Comparison of ENCODE assay signal across 8 mouse cellular contexts in genomic region chr6:101377935-101378609, GRCm38 (mm10). TPM values are rescaled to one million over a fixed set of nuclear protein-coding genes. Genes with fewer than 3 reads are reported as not detected.
DNase-seq lines count a peak whose midpoint lies in the region; ATAC-seq and TF ChIP-seq lines count a peak whose summit lies in the region.

No protein-coding gene starts in this region.

- peak overlapping the region; percentile 60 for H3K27ac ChIP-seq in hindbrain, embryonic 15.5 days (replicated peaks)
- peak overlapping the region; percentile 89 for H3K27ac ChIP-seq in midbrain, embryonic 10.5 days (replicated peaks)
- H3K27ac ChIP-seq in stomach, embryonic 15.5 days = peak overlapping the region; percentile 95

- H3K27me3 ChIP-seq in hindbrain, embryonic 15.5 days = peaks cover 15% of the 10 kb centered on the region
- peaks cover 73% of the 10 kb centered on the region for H3K27me3 ChIP-seq in midbrain, embryonic 10.5 days (ENCODE audit: low read depth, poor library complexity, severe bottlenecking)
- H3K27me3 ChIP-seq in stomach, embryonic 15.5 days (replicated peaks) = no peaks in the 10 kb centered on the region

- peak; percentile 73 for DNase-seq in ES-CJ7 (ENCODE audit: low read depth, low spot score)
- peak; percentile 91 for DNase-seq in brain, embryonic 14.5 days (ENCODE audit: low read depth)
- DNase-seq in gastrocnemius, adult 8-10 months (ENCODE audit: low spot score in 2 of 2) = peak; percentile 55 to 60
- peak; percentile 65 to 75 for DNase-seq in left cerebral cortex, postnatal 36 days (ENCODE audit: low spot score in 2 of 2)
- DNase-seq in midbrain, embryonic 10.5 days (ENCODE audit: low spot score) = no peak

- peak overlapping the region; percentile 98 for H3K4me2 ChIP-seq in hindbrain, embryonic 15.5 days
- H3K4me2 ChIP-seq in stomach, embryonic 15.5 days = peak overlapping the region; percentile 90

- H3K36me3 ChIP-seq in hindbrain, embryonic 15.5 days = no peaks in the 10 kb centered on the region
- H3K36me3 ChIP-seq in midbrain, embryonic 10.5 days = no peaks in the 10 kb centered on the region
- H3K36me3 ChIP-seq in stomach, embryonic 15.5 days = no peaks in the 10 kb centered on the region

- peak overlapping the region; percentile 48 for H3K4me3 ChIP-seq in hindbrain, embryonic 15.5 days
- peak overlapping the region; percentile 70 for H3K4me3 ChIP-seq in midbrain, embryonic 10.5 days
- peak overlapping the region; percentile 71 for H3K4me3 ChIP-seq in stomach, embryonic 15.5 days (replicated peaks)

- H3K9ac ChIP-seq in hindbrain, embryonic 15.5 days = peak overlapping the region; percentile 36
- peak overlapping the region; percentile 7; the same call in 1 of the 2 replicates for H3K9ac ChIP-seq in stomach, embryonic 15.5 days

- 0 out of 2 replicates have a peak, but pooled peaks have one; percentile 32 for TF ChIP-seq POLR2A in brain, embryonic 14.5 days (IDR thresholded peaks at IDR 0.05; ENCODE audit: borderline replicate concordance, extremely low read depth, insufficient read depth, insufficient read length, poor library complexity, severe bottlenecking)

- no peaks in the 10 kb centered on the region for H3K9me3 ChIP-seq in hindbrain, embryonic 15.5 days
- H3K9me3 ChIP-seq in midbrain, embryonic 10.5 days (replicated peaks) = no peaks in the 10 kb centered on the region
- no peaks in the 10 kb centered on the region for H3K9me3 ChIP-seq in stomach, embryonic 15.5 days

- ATAC-seq in hindbrain, embryonic 15.5 days (ENCODE audit: low FRiP score, low read depth) = peak; percentile 86
- peak; percentile 80 for ATAC-seq in stomach, embryonic 15.5 days (ENCODE audit: insufficient read depth, low FRiP score, low read depth)
- no peak for ATAC-seq in CD4-positive, CD25-positive, alpha-beta regulatory T cell, adult 4 months

- TF ChIP-seq CTCF in brain, embryonic 14.5 days (IDR thresholded peaks at IDR 0.05; ENCODE audit: borderline replicate concordance, extremely low read depth, insufficient read depth, insufficient read length) = no peak

- WGBS in hindbrain, embryonic 15.5 days = 0% methylated on average over 25 of the region's 29 CpGs
- WGBS in midbrain, embryonic 10.5 days = under 1% methylated on average over 26 of the region's 29 CpGs
- under 1% methylated on average over 22 of the region's 29 CpGs for WGBS in stomach, embryonic 15.5 days

- intact Hi-C loops in left cerebral cortex, postnatal 36 days (cut with DNase I) = loop anchor here (1.0 to 10.0 kb wide), 3 partner anchors 111 to 237 kb away; no protein-coding TSS in a partner anchor

- H3K4me1 ChIP-seq in hindbrain, embryonic 15.5 days (replicated peaks) = peaks cover 33% of the 10 kb centered on the region
- peaks cover 75% of the 10 kb centered on the region for H3K4me1 ChIP-seq in midbrain, embryonic 10.5 days
- H3K4me1 ChIP-seq in stomach, embryonic 15.5 days = peaks cover 14% of the 10 kb centered on the region

RNA-seq across cellular contexts. Expression of gene Pdzrn3, which starts 0.4 kb away (rescaled TPM):
- polyA plus RNA-seq in brain, embryonic 14.5 days (2012; rRNA removed) = 27.6 and 40.4 TPM in 2 replicates
- total RNA-seq in gastrocnemius, adult 8-10 months (2022) = 100 to 1,000 TPM; 112 to 145 (median 128) TPM
- 23.6 and 25.8 TPM in 2 replicates for polyA plus RNA-seq in hindbrain, embryonic 15.5 days (2015; fragmentation: Nextera tagmentation; extraction: Ambion mirVana)
- total RNA-seq in left cerebral cortex, postnatal 36 days (2021) = 10 to 100 TPM; 45.1 to 50.9 TPM
- polyA plus RNA-seq in midbrain, embryonic 10.5 days (2016; fragmentation: Nextera tagmentation; extraction: Ambion mirVana) = 5.4 and 6.1 TPM in 2 replicates
- 12.5 and 12.6 TPM in 2 replicates for polyA plus RNA-seq in stomach, embryonic 15.5 days (2015; fragmentation: Nextera tagmentation; extraction: Ambion mirVana)
- not detected for polyA plus RNA-seq in CD4-positive, CD25-positive, alpha-beta regulatory T cell, adult 4 months (2017; shearing (Covaris generic))
